Mouse (Mus musculus) large intestine, adult 2 months (tissue): ENCODE results near the gene Hdac11. TPM values are rescaled to one million over a fixed set of nuclear protein-coding genes. Genes with fewer than 3 reads are reported as not detected.

ENCODE experiments used
- DNase-seq: peaks from one replicate; pipeline ENCODE4 v3.0.0-alpha.2; 2012; ENCODE audit warnings: low read depth, low spot score
- WGBS: fragments of 180-500 bp; shearing (Covaris S2); methylation state at CpG from one replicate; pipeline ENCODE4 v1.1.7; 2018; 5-methylcytosine and 5-hydroxymethylcytosine counted together
- polyA plus RNA-seq: library from polyadenylated mRNA; depleted of rRNA; stranded (reverse); fragments of >200 nt; gene quantifications from 2 replicates; pipeline ENCODE4 v1.2.3, GENCODE M21; 2012

Hdac11 gene
- polyA plus RNA-seq, 1 experiment: 16.7 TPM

DNA sequence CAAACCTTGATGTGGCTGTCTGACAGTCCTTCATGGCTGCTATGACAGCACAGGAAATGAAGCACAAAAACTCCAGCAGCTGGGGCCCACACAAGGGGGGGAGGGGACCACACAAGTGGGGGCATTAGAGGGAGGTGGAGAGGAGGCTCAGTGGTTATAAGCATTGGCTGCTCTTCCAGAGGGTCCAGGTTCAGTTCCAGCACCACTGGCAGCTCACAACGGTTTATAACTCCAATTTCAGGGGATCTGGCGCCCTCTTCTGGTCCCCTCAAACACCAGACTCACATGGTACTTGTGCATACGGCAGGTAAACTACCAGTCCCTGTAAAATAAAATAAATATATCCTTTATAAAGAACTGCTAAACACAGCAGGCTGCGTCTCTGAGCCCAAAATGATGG lies 27.5 kb upstream of the Hdac11 start:
- WGBS: 47% methylated on average over 4 of the region's 4 CpGs
- no peak for DNase-seq

DNA sequence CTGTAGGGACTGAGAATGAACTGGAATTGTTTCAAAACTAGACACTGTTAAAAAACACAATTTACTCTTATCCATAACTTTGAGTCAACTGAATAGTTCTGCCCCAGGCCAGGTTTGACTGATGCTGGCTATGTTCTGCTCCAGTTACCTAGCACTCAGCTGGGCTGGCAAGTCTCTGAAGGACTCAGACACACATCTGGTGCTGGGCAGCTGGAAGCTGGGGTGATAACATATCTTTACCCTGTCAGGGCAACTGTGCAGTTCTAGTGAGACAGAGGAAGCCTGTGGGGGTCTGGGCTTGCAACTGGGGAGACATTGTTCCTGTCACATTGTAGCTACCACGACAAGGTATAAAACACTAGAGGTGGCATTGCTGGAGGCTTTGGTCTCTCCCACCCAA lies 25.6 kb upstream of the Hdac11 start:
- WGBS: 59% methylated on average over 1 of the region's 1 CpGs

DNA sequence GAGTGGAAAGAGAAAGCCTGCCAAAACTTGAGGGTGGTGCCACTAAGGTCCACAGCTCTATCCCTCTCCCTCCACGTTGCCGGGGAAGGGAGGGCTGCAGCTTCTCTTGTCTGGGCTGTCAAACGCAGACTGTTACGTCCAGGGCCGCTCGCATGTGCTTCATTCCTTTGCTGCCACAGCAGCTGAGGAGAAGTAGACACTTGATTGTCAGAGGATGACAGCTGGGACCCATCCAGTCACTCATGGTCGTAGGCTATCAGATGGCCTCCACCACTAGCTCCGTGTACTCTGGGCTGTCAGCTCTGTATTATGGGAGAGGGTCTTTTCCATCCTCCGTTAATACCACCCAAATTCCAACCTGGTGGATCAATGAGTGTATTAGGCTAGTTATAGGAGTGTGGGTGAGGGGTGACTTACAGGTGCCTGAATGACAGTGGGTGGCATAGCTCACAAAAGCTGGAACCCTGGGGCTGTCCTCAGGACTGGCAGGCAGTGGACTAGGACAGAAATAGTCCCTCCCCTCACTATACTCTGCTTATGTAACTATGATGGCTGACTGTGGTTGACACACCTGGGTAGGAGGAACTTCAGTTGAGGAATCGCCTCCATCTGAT lies 19.0 kb upstream of the Hdac11 start:
- WGBS: 68% methylated on average over 10 of the region's 10 CpGs
- DNase-seq: no peak

More for the DNA sequence above, 25.6 kb upstream of the Hdac11 start:
- no peak for DNase-seq

DNA sequence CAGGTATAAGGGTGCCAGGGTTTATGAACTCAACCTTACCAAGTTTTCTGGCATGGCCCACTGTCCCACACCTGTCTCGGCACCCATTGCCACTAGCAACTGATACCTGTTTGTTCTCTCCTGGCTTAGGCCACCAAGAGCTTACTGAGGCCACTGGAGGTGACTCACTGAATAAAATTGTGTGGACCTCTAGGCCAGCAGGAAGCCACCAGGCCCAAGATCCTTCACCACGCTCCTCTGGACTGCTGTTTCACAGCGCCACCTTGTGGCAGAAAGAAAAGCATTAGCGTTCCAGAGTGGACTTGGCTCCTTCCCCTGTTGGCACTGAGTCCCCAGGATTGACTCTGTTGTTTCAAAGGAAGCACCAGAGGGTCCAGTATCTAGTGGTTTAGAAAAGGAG lies 16.6 kb upstream of the Hdac11 start:
- 23% methylated on average over 4 of the region's 4 CpGs for WGBS
- DNase-seq: no peak

DNA sequence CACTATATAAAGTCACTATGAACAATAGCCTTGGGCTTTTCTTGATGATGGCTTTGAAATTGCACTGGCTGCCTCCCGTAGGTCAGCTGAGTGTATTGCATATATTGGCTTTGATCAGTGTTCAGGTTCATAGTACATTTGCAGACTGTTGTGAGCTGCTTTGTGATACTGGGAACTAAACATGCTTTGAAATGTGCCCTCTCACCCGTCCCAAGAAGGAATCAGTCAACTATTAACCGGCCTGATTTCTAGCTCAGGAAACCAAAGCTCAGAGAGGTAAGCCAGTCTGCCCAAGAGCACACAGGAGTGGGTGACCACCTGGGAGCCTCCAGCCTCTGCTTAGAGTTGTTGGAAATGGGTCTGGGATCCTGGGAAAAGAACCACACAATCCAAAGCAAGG lies 11.4 kb upstream of the Hdac11 start:
- DNase-seq: no peak
- 35% methylated on average over 3 of the region's 3 CpGs for WGBS

DNA sequence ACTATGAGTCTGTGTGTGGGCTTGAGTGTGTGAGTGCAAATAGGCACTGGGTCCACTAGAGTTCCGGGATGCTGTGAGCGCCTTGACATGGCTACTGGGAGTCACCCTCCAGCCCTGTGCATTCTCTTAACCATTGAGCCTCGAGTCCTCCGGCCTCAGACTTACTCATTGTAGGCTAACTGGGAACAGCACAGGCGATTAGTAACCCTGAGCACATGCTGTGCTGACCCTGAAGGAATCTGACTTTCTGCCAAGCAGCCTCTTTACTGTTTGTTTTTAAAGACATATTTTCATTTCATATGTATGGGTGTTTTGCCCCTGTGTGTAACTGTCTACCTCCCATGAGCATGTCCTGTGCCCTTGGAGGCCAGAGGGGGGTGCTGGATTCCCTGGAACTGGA lies 10.9 kb upstream of the Hdac11 start:
- 74% methylated on average over 5 of the region's 5 CpGs for WGBS
- DNase-seq: no peak

DNA sequence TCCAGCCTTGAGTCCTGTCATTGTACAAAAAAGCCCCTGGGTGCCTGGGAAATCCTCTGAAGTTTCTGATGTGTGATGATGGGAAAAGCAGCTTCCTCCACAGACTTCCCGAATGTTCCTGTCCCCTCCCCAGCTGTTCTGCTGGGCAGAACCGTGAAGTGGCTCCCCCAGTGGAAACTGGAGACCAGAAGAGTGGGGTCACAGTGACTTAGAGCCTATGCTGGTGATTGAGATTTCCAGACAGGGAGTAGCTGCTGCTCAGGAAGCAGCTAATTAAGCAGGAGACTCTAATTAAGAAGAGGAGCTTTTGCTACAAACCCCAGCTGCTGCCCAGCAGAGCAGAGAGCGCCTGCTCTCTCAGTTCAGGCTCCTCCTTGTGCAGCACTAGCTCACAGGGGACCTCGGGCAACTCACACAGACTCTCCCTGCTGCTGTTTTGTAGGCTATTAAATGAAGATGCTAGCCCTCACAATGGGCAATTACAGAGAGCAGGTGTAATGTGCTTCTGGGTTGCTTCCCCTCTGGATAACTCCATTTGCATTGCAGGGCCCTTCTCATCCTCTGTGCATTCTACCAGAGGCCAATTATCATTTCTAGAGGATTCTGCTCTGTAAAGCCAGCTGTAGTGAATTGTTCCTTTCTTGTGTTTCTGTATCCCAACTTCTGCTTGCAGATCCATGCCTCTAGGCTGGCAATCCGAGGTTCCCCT lies 9.9 kb upstream of the Hdac11 start:
- WGBS: 48% methylated on average over 5 of the region's 5 CpGs
- no peak for DNase-seq

DNA sequence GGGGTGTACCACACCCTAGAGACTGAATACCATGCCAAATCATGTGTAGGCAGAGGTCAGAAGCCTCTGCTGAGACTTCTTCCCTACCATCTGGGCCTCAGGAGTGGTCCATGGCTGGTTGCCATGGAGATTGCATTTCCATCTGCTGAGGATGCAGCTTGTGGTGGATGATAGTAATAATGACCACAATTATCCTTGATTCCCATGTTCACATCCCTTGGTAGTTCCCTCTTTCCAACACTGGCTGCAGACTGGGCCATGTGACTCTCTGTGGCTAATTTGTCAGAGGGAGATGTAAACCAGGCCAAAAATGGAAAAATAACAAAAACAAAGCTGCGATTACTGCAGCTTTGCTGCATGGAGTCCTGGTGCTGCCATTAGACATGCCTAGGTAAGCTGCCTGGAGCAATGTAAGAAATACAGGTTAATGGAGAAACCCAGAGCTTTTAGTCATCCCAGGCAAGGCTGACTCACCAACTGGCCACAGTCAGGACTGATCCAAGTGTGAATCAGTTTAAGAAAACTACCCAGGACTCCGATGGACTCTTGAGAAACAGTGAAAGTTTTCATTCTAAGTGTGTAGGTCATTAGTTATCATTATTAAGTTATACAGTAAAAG lies 9.2 kb upstream of the Hdac11 start:
- no peak for DNase-seq
- 80% methylated on average over 2 of the region's 2 CpGs for WGBS

DNA sequence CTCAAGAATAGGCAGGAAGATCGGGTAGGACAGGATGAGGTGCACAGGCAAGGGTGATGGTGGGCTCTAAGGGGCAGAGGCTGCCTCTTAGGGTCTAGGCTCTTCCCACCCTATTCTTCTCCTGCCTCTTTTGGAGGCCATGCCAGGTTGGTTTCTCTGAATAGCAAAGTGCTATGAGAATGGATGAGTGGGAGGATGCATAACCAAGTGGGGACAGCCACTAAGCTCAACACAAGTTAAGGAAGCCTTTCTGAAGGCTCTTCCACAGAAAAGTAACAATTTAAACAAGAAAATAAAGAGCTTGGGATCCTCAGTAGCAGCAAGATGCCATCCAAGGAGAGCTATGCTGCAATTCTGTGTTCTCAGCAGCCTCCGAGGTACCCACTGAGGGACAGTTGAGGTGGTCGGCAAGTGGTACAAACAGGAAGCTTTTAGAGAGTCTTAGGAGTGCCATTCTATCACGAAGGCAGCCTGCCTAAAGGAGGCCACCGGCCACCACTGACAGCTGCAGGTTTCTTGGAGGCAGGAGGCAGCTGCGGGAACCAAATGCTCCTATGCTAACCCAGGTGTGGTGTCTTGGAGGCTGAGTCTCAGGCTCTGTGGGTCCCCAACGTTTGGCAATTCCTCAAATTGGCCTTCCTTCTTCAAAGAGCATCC lies 3.4 kb upstream of the Hdac11 start:
- WGBS: 47% methylated on average over 7 of the region's 7 CpGs
- DNase-seq: no peak

DNA sequence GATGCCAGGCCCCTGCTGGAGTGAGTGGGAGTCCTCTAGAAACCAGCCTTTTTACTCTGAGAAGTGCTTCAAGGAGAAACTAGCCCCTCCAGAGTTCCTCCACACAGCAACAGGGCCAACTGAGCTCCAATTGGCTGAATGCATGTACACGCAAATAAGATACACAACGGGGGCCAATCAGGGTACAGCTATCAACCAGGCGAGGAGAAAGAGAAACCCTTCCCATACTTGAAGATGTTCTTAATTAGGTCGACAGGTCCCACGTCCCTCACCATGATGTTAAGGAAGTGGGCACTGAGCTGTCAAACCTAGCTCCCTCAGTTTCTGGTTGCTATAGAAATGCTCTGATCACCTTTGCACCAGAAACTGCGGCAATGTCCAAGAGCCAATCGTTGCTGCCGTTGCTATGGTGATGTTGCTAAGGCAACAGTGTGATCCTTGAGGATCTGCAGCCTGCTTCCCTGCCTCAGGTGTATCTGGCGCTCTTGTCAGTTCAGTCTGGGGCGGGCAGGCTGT lies 2.9 kb upstream of the Hdac11 start:
- DNase-seq: no peak
- WGBS: 20% methylated on average over 10 of the region's 10 CpGs

DNA sequence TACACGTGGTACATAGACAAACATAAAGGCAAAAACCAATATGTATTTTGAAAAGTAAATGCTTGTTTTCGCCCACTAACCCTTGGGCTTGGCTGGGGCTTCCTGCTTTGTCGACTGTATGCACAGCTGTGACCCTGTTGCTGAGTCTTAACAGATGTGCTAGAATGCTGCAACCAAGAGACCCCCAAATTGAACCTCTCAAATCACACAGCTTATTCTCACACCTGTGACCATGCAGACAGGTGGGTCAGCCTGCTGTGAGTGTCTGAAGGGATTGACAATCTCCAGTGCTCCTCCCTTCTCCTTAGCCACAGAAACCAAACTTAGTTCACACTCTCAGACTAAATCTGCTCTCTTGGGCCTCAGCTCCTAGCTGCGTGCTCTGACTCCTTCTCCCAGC lies 1.8 kb upstream of the Hdac11 start:
- DNase-seq: no peak
- 38% methylated on average over 4 of the region's 4 CpGs for WGBS

DNA sequence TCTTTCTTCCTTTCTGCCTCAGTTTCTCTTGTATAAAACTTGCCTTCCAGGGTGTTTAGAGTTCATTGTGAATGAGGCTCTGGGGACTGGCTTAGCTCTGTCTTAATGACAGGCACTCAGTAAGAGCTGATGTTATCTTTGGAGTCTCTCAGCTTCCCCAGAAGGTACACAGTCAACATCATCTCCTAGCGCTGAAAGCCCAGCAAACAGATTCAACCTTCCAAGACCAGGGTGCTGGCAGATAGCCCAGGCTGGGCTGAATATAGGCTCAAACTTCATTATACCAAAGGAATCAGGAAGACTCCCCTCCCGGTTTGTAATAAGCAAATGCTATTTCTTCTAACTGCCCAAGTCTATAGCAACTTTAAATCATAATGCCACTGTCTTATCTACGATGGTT lies 1.2 kb upstream of the Hdac11 start:
- no peak for DNase-seq
- 24% methylated on average over 3 of the region's 3 CpGs for WGBS

DNA sequence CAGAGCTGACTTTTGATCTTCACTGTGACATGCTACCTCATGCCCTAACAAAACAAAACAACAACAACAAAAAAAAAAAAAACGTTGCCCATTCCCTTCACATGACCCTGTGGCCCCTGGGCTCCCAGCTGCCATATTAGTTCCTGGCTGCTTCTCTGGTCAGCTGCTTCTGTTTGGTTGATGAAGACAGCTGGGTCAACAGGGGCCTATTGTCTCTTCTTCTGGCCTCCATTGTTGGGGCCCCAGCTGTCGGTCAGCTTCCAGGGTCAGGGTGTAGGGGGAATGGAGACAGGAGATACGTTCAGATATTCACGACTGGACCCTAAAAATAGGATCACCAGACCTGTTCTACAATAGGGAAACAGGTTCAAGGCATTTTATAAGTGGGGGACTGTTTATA lies 403 bp upstream of the Hdac11 start:
- no peak for DNase-seq
- 11% methylated on average over 4 of the region's 4 CpGs for WGBS

DNA sequence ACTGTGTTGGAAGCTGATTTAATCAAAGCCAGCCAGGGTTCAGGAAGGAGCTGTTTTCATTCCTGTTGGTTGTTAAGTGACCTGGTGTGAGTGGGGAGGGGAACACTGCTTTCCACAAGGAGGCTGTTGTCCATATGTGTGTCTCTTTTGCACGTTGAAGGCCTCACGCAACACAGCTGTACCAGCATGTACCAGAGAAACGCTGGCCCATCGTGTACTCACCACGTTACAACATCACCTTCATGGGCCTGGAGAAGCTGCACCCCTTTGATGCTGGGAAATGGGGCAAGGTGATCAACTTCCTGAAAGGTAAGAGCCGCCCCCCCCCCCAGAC lies 739 bp downstream of the Hdac11 start:
- 15% methylated on average over 6 of the region's 6 CpGs for WGBS
- no peak for DNase-seq

DNA sequence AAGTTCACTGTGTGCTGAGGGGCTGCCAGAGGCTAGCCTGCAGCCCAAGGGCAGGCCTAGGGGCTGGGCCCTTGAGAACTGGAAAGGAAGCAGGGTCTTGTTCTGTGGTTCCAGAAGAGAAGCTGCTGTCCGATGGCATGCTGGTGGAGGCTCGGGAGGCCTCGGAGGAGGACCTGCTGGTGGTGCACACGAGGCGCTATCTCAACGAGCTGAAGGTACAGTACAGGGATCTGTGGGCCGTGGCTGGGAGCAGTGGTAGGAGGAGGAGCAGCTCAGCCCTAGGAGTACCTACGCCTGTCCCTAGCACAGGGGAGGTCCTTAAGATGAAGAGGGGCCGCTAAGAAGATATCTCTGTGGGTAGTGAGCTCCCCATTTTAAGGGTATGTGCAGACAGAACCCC lies 2.6 kb downstream of the Hdac11 start:
- no peak for DNase-seq
- WGBS: 83% methylated on average over 9 of the region's 9 CpGs

DNA sequence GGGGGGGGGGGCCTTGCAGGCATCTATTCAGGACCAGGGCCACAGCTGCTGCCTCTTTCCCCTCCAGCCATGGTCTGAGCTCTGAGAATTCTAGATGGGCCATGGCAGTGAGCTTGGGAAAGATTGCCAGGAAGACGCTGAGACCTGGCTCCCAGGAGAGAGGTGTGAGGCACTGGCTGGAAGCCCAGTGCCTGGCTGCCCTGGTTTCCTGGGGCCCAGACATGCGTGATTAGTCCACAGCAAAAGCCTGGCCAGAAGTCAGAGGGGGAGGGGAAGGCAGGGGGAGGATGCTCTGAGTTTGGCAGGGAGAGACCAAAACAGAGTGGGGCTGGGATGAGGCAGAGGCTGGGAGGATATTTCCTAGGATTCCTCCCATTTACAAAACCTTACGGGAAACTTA lies 3.9 kb downstream of the Hdac11 start:
- WGBS: 34% methylated on average over 3 of the region's 3 CpGs
- DNase-seq: no peak

DNA sequence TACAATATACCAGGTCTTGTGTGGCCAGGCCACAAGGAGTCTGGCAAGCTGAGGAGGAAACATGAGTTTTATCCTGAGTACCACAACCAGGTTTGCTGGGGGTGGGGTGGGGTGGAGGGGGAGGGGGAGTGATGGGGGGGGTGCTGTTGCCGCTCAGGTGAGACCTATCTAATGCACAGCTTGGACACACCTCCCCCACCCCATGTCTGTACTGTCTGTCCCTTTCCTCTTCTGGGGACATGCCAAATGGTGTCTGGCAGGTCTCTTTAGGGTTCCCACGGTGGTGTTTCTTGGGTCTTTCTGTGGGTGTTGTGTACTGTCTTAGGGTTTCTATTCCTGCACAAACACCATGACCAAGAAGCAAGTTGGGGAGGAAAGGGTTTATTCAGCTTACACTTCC lies 4.5 kb downstream of the Hdac11 start:
- WGBS: 81% methylated on average over 2 of the region's 2 CpGs
- no peak for DNase-seq

DNA sequence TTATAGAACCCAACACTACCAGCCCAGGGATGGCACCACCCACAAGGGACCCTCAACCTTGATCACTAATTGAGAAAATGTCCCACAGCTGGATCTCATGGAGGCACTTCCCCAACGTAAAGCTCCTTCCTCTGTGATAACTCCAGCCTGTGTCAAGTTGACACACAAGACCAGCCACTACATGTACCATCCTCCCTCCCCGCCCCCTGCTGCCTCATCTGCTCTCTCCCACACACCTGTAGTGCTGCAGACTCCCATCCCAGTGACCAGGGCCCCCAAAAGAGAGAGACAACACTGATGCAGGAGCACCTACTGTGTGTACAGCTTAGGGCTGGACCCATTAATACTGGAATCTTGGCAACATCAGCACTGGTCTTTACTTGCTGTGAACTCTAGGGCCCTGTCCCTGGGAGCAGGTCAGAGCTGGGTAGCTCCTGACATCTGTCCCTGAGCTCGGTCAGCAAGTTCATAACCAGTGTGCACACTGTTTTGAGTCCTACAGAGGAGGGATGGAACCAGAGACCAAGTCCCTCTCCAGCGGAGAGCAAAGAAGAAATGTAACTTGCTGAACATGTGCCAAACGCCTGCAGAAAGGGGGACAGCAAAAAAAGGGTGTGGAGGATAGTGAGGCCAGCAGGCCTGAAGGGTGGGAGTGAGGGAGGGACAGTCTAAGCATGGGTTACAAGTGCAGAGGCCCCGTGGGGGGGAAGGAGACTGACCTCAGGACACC lies 5.2 kb downstream of the Hdac11 start:
- no peak for DNase-seq
- 81% methylated on average over 6 of the region's 6 CpGs for WGBS

DNA sequence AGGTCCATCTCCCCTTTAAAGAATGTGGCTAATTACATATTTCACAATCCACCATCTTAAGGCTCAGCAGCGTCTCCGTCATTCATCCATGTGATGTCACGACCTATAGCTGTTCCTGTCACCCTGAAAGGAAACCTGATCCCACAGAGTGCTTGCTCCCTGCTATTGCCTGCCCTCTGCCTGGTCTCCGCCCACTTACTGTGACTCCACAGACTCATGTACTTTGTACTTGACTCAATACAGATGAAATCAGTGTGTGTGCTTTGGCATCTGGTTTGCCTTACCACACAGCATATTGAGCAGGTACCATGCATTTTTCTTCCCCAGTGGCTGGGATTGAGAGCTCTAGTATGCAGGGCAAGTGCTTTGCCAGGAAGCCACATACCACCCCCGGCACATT lies 5.8 kb downstream of the Hdac11 start:
- no peak for DNase-seq
- 62% methylated on average over 5 of the region's 5 CpGs for WGBS
